Mouse (Mus musculus) thymus, adult 2 months (tissue): ENCODE data around the gene H3f3b. TPM values are rescaled to one million over a fixed set of nuclear protein-coding genes. Genes with fewer than 3 reads are reported as not detected.

Experiments
- DNase-seq: peaks from one replicate; pipeline ENCODE4 v3.0.0; 2021
- H3K27ac ChIP-seq: fragments of 200-500 bp; 2 replicates; pipeline ENCODE4 v1.5.1; 2012; ENCODE audit warnings: low read length, control low read depth; ENCODE audit not compliant: control insufficient read depth, insufficient read depth
- H3K27me3 ChIP-seq: fragments of 200-500 bp; 2 replicates; pipeline ENCODE4 v1.6.1; 2012; ENCODE audit warnings: mild to moderate bottlenecking, low read length, moderate library complexity, mixed read lengths; ENCODE audit not compliant: control insufficient read depth, insufficient read depth
- H3K36me3 ChIP-seq: fragments of 200-500 bp; 2 replicates; pipeline ENCODE4 v1.6.1; 2012; ENCODE audit warnings: mild to moderate bottlenecking, low read length, moderate library complexity; ENCODE audit not compliant: control insufficient read depth, insufficient read depth
- H3K4me1 ChIP-seq: fragments of 200-500 bp; replicated peaks from 2 replicates; pipeline ENCODE4 v1.6.1; 2012; ENCODE audit warnings: low read length; ENCODE audit not compliant: control insufficient read depth, insufficient read depth
- H3K4me3 ChIP-seq: fragments of 200-500 bp; 2 replicates; pipeline ENCODE4 v1.5.1; 2012; ENCODE audit warnings: mild to moderate bottlenecking, low read length, control low read depth, moderate library complexity; ENCODE audit not compliant: control insufficient read depth, insufficient read depth
- CTCF ChIP-seq: fragments of 200-500 bp; IDR thresholded peaks from 2 replicates; pipeline ENCODE4 v1.5.1; 2012; ENCODE audit warnings: mild to moderate bottlenecking, control low read depth, low read length, moderate library complexity, borderline replicate concordance; ENCODE audit not compliant: control insufficient read depth, poor library complexity, insufficient read depth; ENCODE audit errors: extremely low read depth
- POLR2A ChIP-seq: fragments of 200-500 bp; IDR thresholded peaks from 2 replicates; pipeline ENCODE4 v1.6.1; 2012; ENCODE audit warnings: mild to moderate bottlenecking, low read length, control low read depth, moderate library complexity; ENCODE audit not compliant: control insufficient read depth, poor library complexity, insufficient read depth; ENCODE audit errors: extremely low read depth
- WGBS: fragments of 180-500 bp; shearing (Covaris S2); methylation state at CpG from one replicate; pipeline ENCODE4 v1.1.7; 2018; 5-methylcytosine and 5-hydroxymethylcytosine counted together
- polyA plus RNA-seq: library from polyadenylated mRNA; depleted of rRNA; stranded (reverse); fragments of >200 nt; gene quantifications from 2 replicates; pipeline ENCODE4 v1.2.3, GENCODE M21; 2012

The H3f3b gene
- polyA plus RNA-seq, 1 experiment: 484 TPM

- peaks cover 15% of the 10 kb centered on the region for H3K4me1 ChIP-seq
- no peaks in the 10 kb centered on the region for H3K27me3 ChIP-seq
- WGBS: under 1% methylated on average over 55 of the region's 55 CpGs
- no peaks in the 10 kb centered on the region for H3K36me3 ChIP-seq
- DNase-seq: peak; percentile 95
- H3K4me3 ChIP-seq: peak within 1 kb of the TSS; percentile 87
- H3K27ac ChIP-seq: peak within 1 kb of the TSS; percentile 80
- TF ChIP-seq POLR2A (peak; percentile 61; the same call in 1 of the 2 replicates), CTCF (no peak)
These were observed 15.4 kb downstream of the H3f3b start, which contains the start of gene Galk1 for GRCm38 (mm10) chr11:116012262-116012947. Gene Galk1, minus strand, starts transcription at chr11:116012719.

- H3K27me3 ChIP-seq: no peaks in the 10 kb centered on the region
- WGBS: 48% methylated on average over 14 of the region's 14 CpGs
- DNase-seq: no peak
- no peaks in the 10 kb centered on the region for H3K36me3 ChIP-seq
- peak overlapping the region; percentile 77; the same call in 1 of the 2 replicates for H3K27ac ChIP-seq
- H3K4me3 ChIP-seq: peak overlapping the region; percentile 87
- H3K4me1 ChIP-seq: peaks cover 15% of the 10 kb centered on the region
- no peak for TF ChIP-seq POLR2A
- TF ChIP-seq CTCF: no peak
These were observed 16.1 kb downstream of the H3f3b start for GRCm38 (mm10) chr11:116011529-116012261.

DNA sequence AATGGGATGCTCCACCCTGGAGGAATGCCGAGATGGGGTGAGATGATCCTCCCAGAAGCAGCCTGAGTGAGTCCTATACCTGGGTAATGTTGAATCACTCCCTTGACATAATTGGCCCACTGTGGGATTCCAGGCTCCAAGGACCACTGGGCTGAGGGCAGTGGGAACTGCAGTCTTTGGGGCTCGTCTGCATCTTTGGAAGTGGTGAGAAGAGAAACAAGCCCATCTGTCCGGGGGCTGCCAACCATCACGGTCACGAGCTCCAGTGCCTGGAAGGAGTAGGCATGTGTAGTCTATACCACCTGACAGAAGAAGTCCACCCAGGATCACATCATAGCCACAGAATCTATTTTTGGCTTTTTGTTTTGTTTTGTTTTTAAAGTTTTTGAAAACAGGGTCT lies 16.8 kb downstream of the H3f3b start:
- no peak overlapping the region for H3K4me3 ChIP-seq
- 94% methylated on average over 5 of the region's 5 CpGs for WGBS
- no peak for DNase-seq
- no peak overlapping the region for H3K27ac ChIP-seq
- H3K36me3 ChIP-seq: no peaks in the 10 kb centered on the region
- H3K4me1 ChIP-seq: peaks cover 15% of the 10 kb centered on the region
- no peak for TF ChIP-seq POLR2A
- no peak for TF ChIP-seq CTCF
- H3K27me3 ChIP-seq: no peaks in the 10 kb centered on the region

DNA sequence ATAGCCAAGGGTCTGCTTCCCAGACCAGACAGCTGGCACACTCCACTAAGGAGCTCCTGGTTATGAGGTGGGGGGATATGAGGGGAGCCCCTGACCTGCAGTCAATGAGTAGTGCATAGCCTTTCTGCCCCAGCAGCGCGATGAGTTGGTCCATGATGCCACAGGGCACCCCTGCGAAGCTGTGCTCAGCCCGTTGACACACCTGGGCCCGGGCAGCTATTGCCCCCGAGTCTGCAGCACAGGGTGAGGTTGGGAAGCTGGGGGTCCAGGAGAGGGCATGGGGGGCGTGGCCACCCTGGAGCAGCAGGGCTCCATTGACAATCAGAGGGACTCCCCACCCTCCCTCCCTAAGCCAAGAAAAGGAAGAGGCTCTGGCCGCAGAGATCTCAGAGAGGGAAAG lies 17.6 kb downstream of the H3f3b start:
- no peaks in the 10 kb centered on the region for H3K27me3 ChIP-seq
- H3K36me3 ChIP-seq: no peaks in the 10 kb centered on the region
- no peak overlapping the region for H3K4me3 ChIP-seq
- no peak for TF ChIP-seq POLR2A
- TF ChIP-seq CTCF: no peak
- no peak for DNase-seq
- H3K4me1 ChIP-seq: peaks cover 20% of the 10 kb centered on the region
- 97% methylated on average over 8 of the region's 8 CpGs for WGBS
- H3K27ac ChIP-seq: no peak overlapping the region

DNA sequence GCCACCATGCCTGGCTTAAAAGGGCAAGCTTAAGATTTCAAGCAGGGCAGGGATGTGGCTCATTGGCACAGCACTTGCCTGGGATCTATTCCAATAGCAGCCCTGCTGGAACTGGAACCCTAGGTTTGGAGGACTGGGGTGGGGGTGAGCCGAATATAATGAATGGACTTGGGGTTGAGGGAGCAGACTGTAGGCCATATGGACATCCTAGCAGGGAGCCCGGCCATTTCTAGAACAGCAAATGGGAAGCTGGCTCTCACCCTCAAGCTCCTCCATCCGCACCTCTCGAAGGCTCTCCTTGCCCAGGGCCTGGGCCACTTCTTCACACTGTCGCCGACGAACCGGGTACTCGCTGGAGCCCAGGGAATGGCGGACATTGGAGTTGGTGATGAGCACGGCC lies 18.1 kb downstream of the H3f3b start:
- TF ChIP-seq CTCF: no peak
- TF ChIP-seq POLR2A: no peak
- no peak for DNase-seq
- no peaks in the 10 kb centered on the region for H3K36me3 ChIP-seq
- H3K27ac ChIP-seq: no peak overlapping the region
- H3K27me3 ChIP-seq: no peaks in the 10 kb centered on the region
- WGBS: 98% methylated on average over 11 of the region's 11 CpGs
- no peak overlapping the region for H3K4me3 ChIP-seq
- peaks cover 24% of the 10 kb centered on the region for H3K4me1 ChIP-seq

- no peaks in the 10 kb centered on the region for H3K36me3 ChIP-seq
- 91% methylated on average over 13 of the region's 13 CpGs for WGBS
These were observed 18.9 kb downstream of the H3f3b start for GRCm38 (mm10) chr11:116008832-116009375.

More at GRCm38 (mm10) chr11:116008832-116009375, 18.9 kb downstream of the H3f3b start:
- no peak overlapping the region for H3K4me3 ChIP-seq
- DNase-seq: no peak
- H3K4me1 ChIP-seq: peaks cover 26% of the 10 kb centered on the region
- no peak for TF ChIP-seq CTCF
- TF ChIP-seq POLR2A: no peak
- no peaks in the 10 kb centered on the region for H3K27me3 ChIP-seq
- no peak overlapping the region for H3K27ac ChIP-seq
